Mouse (Mus musculus) liver, embryonic 14.5 days (tissue): Measurements from ENCODE around the gene Kmt5b. TPM values are rescaled to one million over a fixed set of nuclear protein-coding genes. Genes with fewer than 3 reads are reported as not detected.

Experiments used
- ATAC-seq: fragments of 200-750 bp; cut with Nextera tagmentation; 2 replicates; pipeline ENCODE4 v1.8.0; 2017; ENCODE audit warnings: moderate number of reproducible peaks, mild to moderate bottlenecking, moderate library complexity; ENCODE audit not compliant: insufficient read depth
- DNase-seq, 3 experiments: peaks; one replicate each; pipeline ENCODE4 v3.0.0-alpha.2; 2012 to 2013; ENCODE audit warnings: low read depth in 3 of 3, low spot score in 3 of 3
- H3K27ac ChIP-seq: fragments of 300-500 bp; sonication (generic); 2 replicates; pipeline ENCODE4 v1.5.1; 2014; ENCODE audit warnings: moderate library complexity, mild to moderate bottlenecking, control low read depth, inconsistent platforms
- H3K27me3 ChIP-seq: fragments of 300-500 bp; sonication (generic); 2 replicates; pipeline ENCODE4 v1.6.1; 2014; ENCODE audit warnings: mild to moderate bottlenecking, low read length, moderate library complexity; ENCODE audit not compliant: control insufficient read depth, insufficient read depth
- H3K36me3 ChIP-seq: fragments of 300-500 bp; sonication (generic); replicated peaks from 2 replicates; pipeline ENCODE4 v1.6.1; 2014; ENCODE audit warnings: low read depth; ENCODE audit not compliant: control insufficient read depth, insufficient read depth
- H3K4me1 ChIP-seq, 2 experiments: fragments of 200-500 bp in 1 of 2; fragments of 300-500 bp in 1 of 2; sonication (generic) in 1 of 2; replicated peaks; 2 replicates each; pipeline ENCODE4 v1.6.1; 2012 to 2014; ENCODE audit warnings: antibody characterized with exemption in 1 of 2, inconsistent platforms in 1 of 2, low read length in 1 of 2; ENCODE audit not compliant: control insufficient read depth in 2 of 2, insufficient read depth in 2 of 2
- H3K4me2 ChIP-seq: fragments of 300-500 bp; sonication (generic); 2 replicates; pipeline ENCODE4 v1.6.1; 2014; ENCODE audit warnings: low read depth, mild to moderate bottlenecking, control low read depth, moderate library complexity
- H3K4me3 ChIP-seq, 2 experiments: fragments of 200-500 bp in 1 of 2; fragments of 300-500 bp in 1 of 2; sonication (generic) in 1 of 2; 2 replicates each; pipeline ENCODE4 v1.5.1; 2012 to 2014; ENCODE audit warnings: low read depth in 2 of 2, low read length in 2 of 2, mild to moderate bottlenecking in 2 of 2, control low read depth in 1 of 2, inconsistent platforms in 1 of 2, moderate library complexity in 1 of 2; ENCODE audit not compliant: insufficient read depth in 1 of 2
- H3K9ac ChIP-seq: fragments of 300-500 bp; sonication (generic); replicated peaks from 2 replicates; pipeline ENCODE4 v1.6.1; 2014; ENCODE audit warnings: mild to moderate bottlenecking, control low read depth, moderate library complexity
- H3K9me3 ChIP-seq: fragments of 300-500 bp; sonication (generic); 2 replicates; pipeline ENCODE4 v1.6.1; 2016; ENCODE audit warnings: low read length, mixed read lengths; ENCODE audit not compliant: control insufficient read depth
- CTCF ChIP-seq: IDR thresholded peaks from 2 replicates; pipeline ENCODE4 v1.5.1; 2016; ENCODE audit warnings: antibody characterized with exemption, low read depth, control low read depth
- EP300 ChIP-seq: IDR thresholded peaks from 2 replicates; pipeline ENCODE4 v1.6.1; 2016; ENCODE audit warnings: antibody characterized with exemption, low read depth
- WGBS: fragments of 180-500 bp; shearing (Covaris S2); extraction: QIAGEN DNeasy Blood & Tissue Kit; methylation state at CpG from one replicate; pipeline ENCODE4 v1.1.7; 2014; ENCODE audit not compliant: insufficient replicate concordance; 5-methylcytosine and 5-hydroxymethylcytosine counted together
- polyA plus RNA-seq, 2 experiments: library from polyadenylated mRNA; depleted of rRNA in 1 of 2; stranded (reverse) in 1 of 2; unstranded in 1 of 2; fragments of >200 nt; fragmentation: Nextera tagmentation in 1 of 2; extraction: Ambion mirVana in 1 of 2; gene quantifications; 2 replicates each; pipeline versions ENCODE4 v1.2.1 to v1.2.3; 2012 to 2014

Kmt5b gene
- polyA plus RNA-seq, 2 experiments, result 5.0 to 6.3 TPM

- Histone ChIP-seq H3K4me2 (no peak overlapping the region), H3K36me3 (no peaks in the 10 kb centered on the region), H3K9ac (no peak overlapping the region), H3K4me3 (no peak overlapping the region), H3K4me1 (peaks cover 0 to 6% of the 10 kb centered on the region in 2 experiments; a peak in 3 of 4 replicates), H3K9me3 (no peaks in the 10 kb centered on the region), H3K27ac (no peak overlapping the region), H3K27me3 (no peaks in the 10 kb centered on the region)
- no peak for DNase-seq
- TF ChIP-seq CTCF (no peak), EP300 (no peak)
- 42% methylated on average over 1 of the region's 1 CpGs for WGBS
- no peak for ATAC-seq
These were observed 78.7 kb downstream of the Kmt5b start for GRCm38 (mm10) chr19:3845803-3846406.

- no peak overlapping the region for H3K27ac ChIP-seq
- H3K9ac ChIP-seq, result no peak overlapping the region
- H3K9me3 ChIP-seq, result no peaks in the 10 kb centered on the region
- no peaks in the 10 kb centered on the region for H3K27me3 ChIP-seq
- H3K36me3 ChIP-seq, result no peaks in the 10 kb centered on the region
- 62% methylated on average over 10 of the region's 10 CpGs for WGBS
- DNase-seq (no peak), ATAC-seq (no peak)
- H3K4me2 ChIP-seq, result no peak overlapping the region
- TF ChIP-seq EP300 (no peak), CTCF (no peak)
- H3K4me1 ChIP-seq, result peaks cover 5 to 11% of the 10 kb centered on the region in 2 experiments
- H3K4me3 ChIP-seq, result no peak overlapping the region
These were observed 79.7 kb downstream of the Kmt5b start for GRCm38 (mm10) chr19:3846676-3847604.

- TF ChIP-seq EP300, result no peak
- H3K9me3 ChIP-seq, result no peaks in the 10 kb centered on the region
- 63% methylated on average over 5 of the region's 5 CpGs for WGBS
- H3K27me3 ChIP-seq, result no peaks in the 10 kb centered on the region
- H3K4me1 ChIP-seq, result peaks cover 5 to 11% of the 10 kb centered on the region in 2 experiments
- ATAC-seq, result no peak
- DNase-seq, result no peak
- no peak overlapping the region for H3K9ac ChIP-seq
- no peaks in the 10 kb centered on the region for H3K36me3 ChIP-seq
- no peak overlapping the region for H3K27ac ChIP-seq
- H3K4me2 ChIP-seq, result no peak overlapping the region
- H3K4me3 ChIP-seq, result no peak overlapping the region
These were observed 80.5 kb downstream of the Kmt5b start for GRCm38 (mm10) chr19:3847711-3848110.

DNA sequence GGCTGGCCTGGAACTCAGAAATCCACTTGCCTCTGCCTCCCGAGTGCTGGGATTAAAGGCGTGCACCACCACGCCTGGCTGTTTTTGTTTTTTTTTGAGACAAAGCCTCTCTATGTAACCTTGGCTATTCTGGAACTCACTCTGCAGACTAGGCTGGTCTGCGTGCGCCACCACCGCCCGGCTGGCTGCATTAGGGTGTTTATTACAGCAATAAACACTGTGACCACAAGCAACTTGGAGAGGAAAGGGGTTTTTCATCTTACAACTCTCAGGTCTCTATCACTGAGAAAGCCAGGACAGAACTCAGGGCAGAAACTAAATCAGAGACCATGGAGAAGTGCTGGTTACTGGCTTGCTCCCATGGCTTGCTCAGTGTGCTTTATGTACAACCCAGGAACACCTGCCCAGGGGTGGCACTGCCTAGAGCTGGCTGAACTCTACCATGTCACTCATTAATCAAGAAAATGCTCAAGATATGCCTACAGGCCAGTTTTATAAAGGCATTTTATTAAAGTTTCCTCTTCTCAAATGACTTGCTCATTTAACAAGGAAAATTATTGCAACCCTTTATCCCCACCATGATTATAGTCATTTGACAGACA is 81.1 kb downstream of the Kmt5b start:
- Histone ChIP-seq H3K36me3 (no peaks in the 10 kb centered on the region), H3K4me2 (no peak overlapping the region), H3K9me3 (no peaks in the 10 kb centered on the region), H3K27me3 (no peaks in the 10 kb centered on the region), H3K4me3 (no peak overlapping the region), H3K9ac (no peak overlapping the region), H3K4me1 (peaks cover 5 to 14% of the 10 kb centered on the region in 2 experiments), H3K27ac (no peak overlapping the region)
- DNase-seq (no peak), ATAC-seq (no peak)
- 76% methylated on average over 7 of the region's 7 CpGs for WGBS
- TF ChIP-seq EP300 (no peak), CTCF (no peak)

DNA sequence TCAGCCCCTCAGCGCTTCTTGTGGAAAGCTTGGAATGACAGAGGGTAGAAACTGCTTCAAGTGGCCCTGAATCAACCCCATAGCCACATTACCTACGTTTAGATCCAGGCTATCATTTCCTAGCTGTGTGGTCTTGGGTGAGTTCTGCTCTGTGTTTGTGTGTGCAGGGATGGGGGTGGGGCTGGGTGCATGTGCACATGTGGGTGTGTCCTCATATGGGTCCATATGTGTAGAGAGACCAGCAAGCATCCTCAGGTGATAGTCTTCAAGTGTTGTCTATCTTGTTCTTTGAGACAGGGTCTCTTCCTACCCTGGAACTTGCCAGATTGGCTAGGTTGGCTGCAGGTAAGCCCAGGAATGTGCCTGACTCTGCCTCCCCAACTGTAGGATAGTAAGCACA is 82.0 kb downstream of the Kmt5b start:
- H3K9ac ChIP-seq, result no peak overlapping the region
- H3K9me3 ChIP-seq, result no peaks in the 10 kb centered on the region
- no peak overlapping the region for H3K27ac ChIP-seq
- WGBS, result 65% methylated on average over 2 of the region's 2 CpGs
- no peak overlapping the region for H3K4me3 ChIP-seq
- H3K4me2 ChIP-seq, result no peak overlapping the region
- peaks cover 5 to 14% of the 10 kb centered on the region in 2 experiments for H3K4me1 ChIP-seq
- TF ChIP-seq EP300 (no peak), CTCF (no peak)
- H3K27me3 ChIP-seq, result no peaks in the 10 kb centered on the region
- H3K36me3 ChIP-seq, result no peaks in the 10 kb centered on the region
- ATAC-seq, result no peak
- DNase-seq, result no peak
